Mouse (Mus musculus) kidney, postnatal 0 days (tissue): ENCODE measurements at regions not wholly inside any gene's neighbourhood (a gene's known extent, or its start where the extent isn't known, plus 50 kb on each side); places are given as distances from the start of the nearest gene placed in this dataset.

Experiments
- ATAC-seq: fragments of 200-750 bp; cut with Nextera tagmentation; replicated peaks from 2 replicates; pipeline ENCODE4 v1.8.0; 2017; ENCODE audit warnings: low read depth, moderate number of reproducible peaks, moderate TSS enrichment, moderate library complexity; ENCODE audit not compliant: low FRiP score
- DNase-seq: peaks from one replicate; pipeline ENCODE4 v3.0.0-alpha.2; 2016; ENCODE audit warnings: low spot score
- H3K27ac ChIP-seq: fragments of 300-500 bp; sonication (generic); 2 replicates; pipeline ENCODE4 v1.5.1; 2014; ENCODE audit warnings: mild to moderate bottlenecking
- H3K27me3 ChIP-seq: fragments of 300-500 bp; sonication (generic); 2 replicates; pipeline ENCODE4 v1.6.1; 2014; ENCODE audit warnings: low read length, mixed read lengths; ENCODE audit not compliant: insufficient read depth
- H3K36me3 ChIP-seq: fragments of 300-500 bp; sonication (generic); 2 replicates; pipeline ENCODE4 v1.6.1; 2014; ENCODE audit warnings: low read length, mixed read lengths; ENCODE audit not compliant: insufficient read depth
- H3K4me1 ChIP-seq: fragments of 300-500 bp; sonication (generic); replicated peaks from 2 replicates; pipeline ENCODE4 v1.6.1; 2014; ENCODE audit warnings: antibody characterized with exemption, low read length, mixed read lengths; ENCODE audit not compliant: insufficient read depth
- H3K4me2 ChIP-seq: fragments of 300-500 bp; sonication (generic); 2 replicates; pipeline ENCODE4 v1.6.1; 2014; ENCODE audit warnings: mild to moderate bottlenecking, low read length, moderate library complexity, mixed read lengths
- H3K4me3 ChIP-seq: fragments of 300-500 bp; sonication (generic); replicated peaks from 2 replicates; pipeline ENCODE4 v1.5.1; 2014; ENCODE audit warnings: low read depth, low read length
- H3K9ac ChIP-seq: fragments of 300-500 bp; sonication (generic); 2 replicates; pipeline ENCODE4 v1.6.1; 2014; ENCODE audit warnings: low read depth, low read length
- H3K9me3 ChIP-seq: fragments of 300-500 bp; sonication (generic); replicated peaks from 2 replicates; pipeline ENCODE4 v1.6.1; 2016; ENCODE audit warnings: low read length, inconsistent platforms, mixed read lengths
- CTCF ChIP-seq: IDR thresholded peaks from 2 replicates; pipeline ENCODE4 v1.5.1; 2016; ENCODE audit warnings: antibody characterized with exemption, low read depth, mild to moderate bottlenecking, moderate library complexity
- WGBS: fragments of 180-500 bp; shearing (Covaris S2); extraction: QIAGEN DNeasy Blood & Tissue Kit; methylation state at CpG from one replicate; pipeline ENCODE4 v1.1.7; 2014; 5-methylcytosine and 5-hydroxymethylcytosine counted together

DNA sequence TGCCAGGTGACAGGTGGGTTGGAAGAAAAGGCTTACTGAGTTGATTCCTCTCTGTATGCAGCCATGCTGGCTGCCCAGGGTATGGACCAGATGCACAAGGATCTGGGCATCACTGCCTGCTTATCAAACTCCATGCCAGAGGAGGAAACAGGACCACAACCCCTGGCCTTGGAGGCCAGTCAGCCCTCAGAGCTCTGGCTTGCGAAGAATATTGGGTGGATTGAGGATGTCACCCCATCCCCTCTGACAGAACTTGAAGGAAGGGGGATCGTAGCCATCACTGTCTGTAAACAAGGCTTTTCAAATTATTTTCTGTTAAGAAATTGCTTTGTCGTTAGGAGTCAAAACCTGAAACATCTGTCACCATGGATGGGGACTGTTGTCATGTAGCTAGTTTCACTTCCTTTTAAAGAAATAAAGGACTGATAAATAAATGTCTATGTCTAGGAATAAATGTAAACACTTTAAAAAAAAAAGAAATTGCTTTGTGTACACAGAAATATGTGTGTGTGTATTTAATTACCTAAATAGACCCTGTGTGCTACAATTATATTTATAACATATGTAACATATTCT lies 55.0 kb upstream of the Tbl1xr1 start:
- no peak for TF ChIP-seq CTCF
- WGBS, result 84% methylated on average over 3 of the region's 3 CpGs
- Histone ChIP-seq H3K27me3 (no peaks in the 10 kb centered on the region), H3K4me3 (no peak overlapping the region), H3K9ac (no peak overlapping the region), H3K4me2 (no peak overlapping the region), H3K4me1 (no peaks in the 10 kb centered on the region), H3K36me3 (no peaks in the 10 kb centered on the region), H3K9me3 (no peaks in the 10 kb centered on the region), H3K27ac (no peak overlapping the region)
- ATAC-seq, result no peak
- DNase-seq, result no peak

DNA sequence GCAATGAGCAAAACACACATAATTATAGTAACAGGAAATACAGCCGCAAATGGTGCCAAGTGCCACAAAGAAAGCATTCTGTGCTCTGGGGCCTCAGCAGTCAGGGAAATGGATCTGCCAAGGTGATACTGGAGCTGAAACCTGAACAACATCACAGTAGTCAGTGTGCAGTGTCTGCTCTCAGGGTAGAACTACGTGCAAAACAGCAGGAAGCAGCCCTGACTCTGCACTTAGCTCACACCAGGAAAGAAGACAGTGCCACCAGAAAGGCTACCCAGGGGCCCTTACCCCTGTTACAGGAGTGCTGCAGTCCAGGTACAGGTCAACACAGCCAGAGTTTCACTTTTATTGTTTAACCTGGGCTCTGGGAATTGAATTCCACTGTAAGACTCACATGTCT lies 54.0 kb upstream of the Tbl1xr1 start:
- ATAC-seq, result no peak
- Histone ChIP-seq H3K4me3 (no peak overlapping the region), H3K27me3 (no peaks in the 10 kb centered on the region), H3K9ac (no peak overlapping the region), H3K4me2 (no peak overlapping the region), H3K9me3 (no peaks in the 10 kb centered on the region), H3K36me3 (no peaks in the 10 kb centered on the region), H3K4me1 (no peaks in the 10 kb centered on the region), H3K27ac (no peak overlapping the region)
- WGBS, result 45% methylated on average over 2 of the region's 2 CpGs
- no peak for TF ChIP-seq CTCF
- DNase-seq, result no peak

DNA sequence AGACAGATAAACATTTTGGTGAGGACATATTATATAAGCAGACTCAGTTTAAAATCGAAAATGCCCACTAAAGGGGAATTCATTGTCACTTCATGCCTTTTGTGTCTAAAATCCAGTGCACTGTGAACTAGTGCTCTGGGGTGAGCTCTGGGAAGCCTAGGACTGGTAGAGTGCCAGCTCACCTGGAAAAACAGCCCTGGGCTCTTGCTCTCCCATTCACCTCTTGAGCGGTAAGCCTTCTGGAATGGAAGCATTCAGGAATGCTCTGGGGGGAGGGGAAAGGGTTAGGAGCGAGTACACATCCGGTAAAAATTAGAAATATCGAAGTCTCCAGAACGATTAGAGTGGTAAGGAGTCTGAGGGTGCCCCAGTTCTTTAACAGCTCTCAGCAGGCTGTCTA lies 53.4 kb upstream of the Tbl1xr1 start:
- H3K4me1 ChIP-seq, result no peaks in the 10 kb centered on the region
- no peak overlapping the region for H3K9ac ChIP-seq
- no peak for DNase-seq
- no peak overlapping the region for H3K4me3 ChIP-seq
- ATAC-seq, result no peak
- H3K4me2 ChIP-seq, result no peak overlapping the region
- 64% methylated on average over 6 of the region's 6 CpGs for WGBS
- H3K9me3 ChIP-seq, result no peaks in the 10 kb centered on the region
- TF ChIP-seq CTCF, result no peak
- no peaks in the 10 kb centered on the region for H3K36me3 ChIP-seq
- no peaks in the 10 kb centered on the region for H3K27me3 ChIP-seq
- no peak overlapping the region for H3K27ac ChIP-seq

DNA sequence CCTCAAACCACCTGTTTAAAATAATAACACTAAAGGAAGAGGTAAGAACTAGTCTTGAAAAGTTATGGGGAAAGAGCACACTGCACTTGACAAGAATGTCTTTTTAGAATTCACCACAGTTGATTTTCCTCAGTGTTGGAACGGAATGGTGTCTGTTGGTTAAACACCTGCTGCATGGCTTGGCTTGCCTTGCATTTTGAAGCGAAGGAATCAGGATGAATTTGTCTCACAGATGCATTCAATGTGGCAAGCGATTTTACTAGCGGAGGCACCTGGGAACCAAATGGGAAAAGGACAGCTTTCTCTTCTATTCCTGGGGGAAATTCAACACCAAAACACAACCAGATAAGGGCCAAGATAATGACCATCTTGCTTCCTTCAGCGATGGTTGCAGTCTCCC lies 52.9 kb upstream of the Tbl1xr1 start:
- no peaks in the 10 kb centered on the region for H3K4me1 ChIP-seq
- no peak for TF ChIP-seq CTCF
- no peak for DNase-seq
- WGBS, result 73% methylated on average over 5 of the region's 5 CpGs
- no peak overlapping the region for H3K27ac ChIP-seq
- no peak for ATAC-seq
- no peak overlapping the region for H3K4me2 ChIP-seq
- no peak overlapping the region for H3K9ac ChIP-seq
- no peaks in the 10 kb centered on the region for H3K36me3 ChIP-seq
- H3K9me3 ChIP-seq, result no peaks in the 10 kb centered on the region
- H3K4me3 ChIP-seq, result no peak overlapping the region
- no peaks in the 10 kb centered on the region for H3K27me3 ChIP-seq

DNA sequence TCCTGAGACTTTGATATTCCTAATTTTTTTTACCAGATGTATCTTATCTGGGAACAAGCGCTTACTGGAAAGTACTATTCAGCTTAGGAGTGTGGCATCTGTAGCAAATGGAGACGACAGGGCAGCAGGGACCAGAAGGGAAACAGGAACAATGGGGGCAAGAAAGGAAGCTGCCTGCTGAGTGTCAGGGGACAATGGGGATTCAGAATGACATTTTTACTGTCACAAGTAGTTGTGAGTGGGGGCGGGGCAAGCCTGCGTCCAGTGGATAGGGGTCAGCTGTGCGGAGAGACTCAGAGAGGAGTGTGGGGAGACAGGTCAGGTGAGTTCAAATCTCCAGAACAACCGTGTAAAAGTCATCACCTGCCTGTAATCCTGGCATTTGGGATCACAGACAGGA lies 52.3 kb upstream of the Tbl1xr1 start:
- ATAC-seq (no peak), DNase-seq (peak; percentile 39)
- Histone ChIP-seq H3K4me2 (no peak overlapping the region), H3K36me3 (no peaks in the 10 kb centered on the region), H3K4me1 (no peaks in the 10 kb centered on the region), H3K27me3 (no peaks in the 10 kb centered on the region), H3K4me3 (no peak overlapping the region), H3K9me3 (no peaks in the 10 kb centered on the region), H3K9ac (no peak overlapping the region), H3K27ac (no peak overlapping the region)
- WGBS, result 28% methylated on average over 6 of the region's 6 CpGs
- TF ChIP-seq CTCF, result no peak

DNA sequence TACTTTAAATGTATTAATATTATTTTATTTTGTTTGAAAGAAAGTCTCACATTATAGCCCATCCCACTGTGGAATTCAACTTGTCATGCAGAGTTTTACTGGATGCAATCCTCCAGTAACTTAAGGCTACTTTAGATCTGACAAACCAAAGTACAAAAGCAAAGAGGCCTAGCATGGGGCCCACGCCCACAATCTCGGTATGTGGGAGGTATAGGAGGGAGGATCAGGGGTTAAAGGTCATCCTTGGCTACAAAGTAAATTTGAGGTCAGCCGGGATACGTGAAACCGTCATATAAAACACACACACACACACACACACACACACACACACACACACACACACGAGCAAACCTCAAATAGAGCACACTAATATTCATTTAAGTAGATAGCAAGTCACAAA lies 51.3 kb upstream of the Tbl1xr1 start:
- no peak for TF ChIP-seq CTCF
- 34% methylated on average over 6 of the region's 6 CpGs for WGBS
- 0 out of 2 replicates have a peak, but pooled peaks have one; percentile 25 for ATAC-seq

DNA sequence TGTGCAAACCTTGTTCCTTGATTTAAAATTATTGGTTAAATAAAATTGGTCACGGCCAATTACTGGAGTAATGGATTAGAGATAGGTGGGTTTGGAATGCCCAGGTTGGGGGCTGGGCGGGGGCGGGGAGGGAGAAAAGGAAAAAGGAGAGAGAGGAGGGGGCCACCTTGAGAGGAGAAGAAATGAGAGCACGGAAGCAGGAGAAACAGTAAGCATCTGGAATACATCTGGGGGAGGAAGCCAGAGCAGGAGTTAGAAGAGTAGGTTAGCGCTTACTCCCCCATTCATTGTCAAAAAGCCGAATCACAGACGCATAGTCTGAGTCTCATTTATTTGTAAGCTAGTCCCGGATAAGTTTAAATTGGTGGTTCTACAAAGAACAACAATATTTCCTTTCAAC lies 50.8 kb upstream of the Tbl1xr1 start:
- ATAC-seq (no peak), DNase-seq (peak; percentile 39)
- TF ChIP-seq CTCF, result no peak
- H3K36me3 ChIP-seq, result no peaks in the 10 kb centered on the region
- no peaks in the 10 kb centered on the region for H3K27me3 ChIP-seq
- no peak overlapping the region for H3K4me2 ChIP-seq
- H3K9ac ChIP-seq, result no peak overlapping the region
- H3K4me1 ChIP-seq, result no peaks in the 10 kb centered on the region
- 35% methylated on average over 8 of the region's 8 CpGs for WGBS
- no peaks in the 10 kb centered on the region for H3K9me3 ChIP-seq
- H3K4me3 ChIP-seq, result no peak overlapping the region
- no peak overlapping the region for H3K27ac ChIP-seq

More for the DNA sequence above, 51.3 kb upstream of the Tbl1xr1 start:
- no peaks in the 10 kb centered on the region for H3K27me3 ChIP-seq
- no peak overlapping the region for H3K9ac ChIP-seq
- no peaks in the 10 kb centered on the region for H3K9me3 ChIP-seq
- H3K4me1 ChIP-seq, result no peaks in the 10 kb centered on the region
- H3K27ac ChIP-seq, result no peak overlapping the region
- H3K36me3 ChIP-seq, result no peaks in the 10 kb centered on the region
- peak; percentile 46 for DNase-seq
- H3K4me2 ChIP-seq, result no peak overlapping the region
- no peak overlapping the region for H3K4me3 ChIP-seq
